Mouse (Mus musculus) liver, embryonic 11.5 days (tissue): ENCODE data around the gene Ier5. TPM values are rescaled to one million over a fixed set of nuclear protein-coding genes. Genes with fewer than 3 reads are reported as not detected.

Experiments
- ATAC-seq: fragments of 200-750 bp; cut with Nextera tagmentation; replicated peaks from 2 replicates; pipeline ENCODE4 v1.8.0; 2017; ENCODE audit warnings: moderate number of reproducible peaks, mild to moderate bottlenecking, moderate TSS enrichment, moderate library complexity; ENCODE audit not compliant: low FRiP score
- DNase-seq: peaks from one replicate; pipeline ENCODE4 v3.0.0-alpha.2; 2017; ENCODE audit warnings: low spot score
- H3K27ac ChIP-seq: fragments of 300-500 bp; sonication (generic); 2 replicates; pipeline ENCODE4 v1.5.1; 2014; ENCODE audit warnings: mild to moderate bottlenecking, low read depth, low read length, control low read depth
- H3K27me3 ChIP-seq: fragments of 300-500 bp; sonication (generic); replicated peaks from 2 replicates; pipeline ENCODE4 v1.6.1; 2014; ENCODE audit warnings: low read length, mixed read lengths; ENCODE audit not compliant: control insufficient read depth, insufficient read depth
- H3K36me3 ChIP-seq: fragments of 300-500 bp; sonication (generic); 2 replicates; pipeline ENCODE4 v1.6.1; 2014; ENCODE audit warnings: mild to moderate bottlenecking, low read length, moderate library complexity, mixed read lengths; ENCODE audit not compliant: control insufficient read depth, insufficient read depth
- H3K4me1 ChIP-seq: fragments of 300-500 bp; sonication (generic); replicated peaks from 2 replicates; pipeline ENCODE4 v1.6.1; 2014; ENCODE audit warnings: low read length, mixed read lengths; ENCODE audit not compliant: control insufficient read depth, insufficient read depth
- H3K4me2 ChIP-seq: fragments of 300-500 bp; sonication (generic); 2 replicates; pipeline ENCODE4 v1.6.1; 2014; ENCODE audit warnings: mild to moderate bottlenecking, control low read depth, moderate library complexity
- H3K4me3 ChIP-seq: fragments of 300-500 bp; sonication (generic); 2 replicates; pipeline ENCODE4 v1.5.1; 2014; ENCODE audit warnings: low read depth, low read length, control low read depth
- H3K9ac ChIP-seq: fragments of 300-500 bp; sonication (generic); 2 replicates; pipeline ENCODE4 v1.6.1; 2014; ENCODE audit warnings: low read depth, low read length, control low read depth
- H3K9me3 ChIP-seq: fragments of 300-500 bp; sonication (generic); 2 replicates; pipeline ENCODE4 v1.6.1; 2016; ENCODE audit warnings: low read length, inconsistent platforms, mixed read lengths; ENCODE audit not compliant: control insufficient read depth
- WGBS: fragments of 180-500 bp; shearing (Covaris S2); extraction: QIAGEN DNeasy Blood & Tissue Kit; methylation state at CpG from one replicate; pipeline ENCODE4 v1.1.7; 2014; 5-methylcytosine and 5-hydroxymethylcytosine counted together
- polyA plus RNA-seq: library from polyadenylated mRNA; unstranded; fragments of >200 nt; fragmentation: Nextera tagmentation; extraction: Ambion mirVana; gene quantifications from 2 replicates; pipeline ENCODE4 v1.2.1, GENCODE M21; 2014

The Ier5 gene
- polyA plus RNA-seq, 1 experiment from 2014 or later: 7.3 TPM

DNA sequence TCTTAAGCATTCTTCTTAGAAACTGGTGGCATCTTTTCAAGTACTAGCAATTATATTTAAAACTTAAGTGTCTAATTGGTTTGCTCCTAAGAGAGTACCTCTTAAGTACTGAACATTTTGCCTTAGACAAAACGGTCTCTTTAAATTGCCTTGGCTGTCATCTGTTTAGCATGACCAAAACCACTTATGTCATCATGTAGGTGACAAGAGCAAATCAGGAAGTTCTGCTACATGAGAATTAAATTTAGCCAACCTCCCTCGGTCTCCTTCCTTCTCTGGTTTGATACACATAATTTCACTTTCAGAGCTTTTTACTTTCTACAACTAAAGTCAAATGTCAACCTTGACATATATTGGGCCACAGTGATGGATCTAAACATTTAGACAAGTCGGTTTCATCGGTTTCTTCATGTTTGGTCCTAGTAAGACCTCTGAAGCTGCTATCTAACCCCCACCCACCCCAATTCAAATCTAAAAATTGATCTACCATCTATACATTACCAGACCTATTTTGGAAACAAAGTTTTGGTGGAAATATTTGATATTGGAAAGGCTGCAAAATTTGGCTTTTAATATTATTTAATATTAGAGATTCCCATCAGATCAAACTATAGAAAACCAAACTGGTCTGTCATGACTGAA is 2.7 kb downstream of the Ier5 start:
- no peak overlapping the region for H3K9ac ChIP-seq

DNA sequence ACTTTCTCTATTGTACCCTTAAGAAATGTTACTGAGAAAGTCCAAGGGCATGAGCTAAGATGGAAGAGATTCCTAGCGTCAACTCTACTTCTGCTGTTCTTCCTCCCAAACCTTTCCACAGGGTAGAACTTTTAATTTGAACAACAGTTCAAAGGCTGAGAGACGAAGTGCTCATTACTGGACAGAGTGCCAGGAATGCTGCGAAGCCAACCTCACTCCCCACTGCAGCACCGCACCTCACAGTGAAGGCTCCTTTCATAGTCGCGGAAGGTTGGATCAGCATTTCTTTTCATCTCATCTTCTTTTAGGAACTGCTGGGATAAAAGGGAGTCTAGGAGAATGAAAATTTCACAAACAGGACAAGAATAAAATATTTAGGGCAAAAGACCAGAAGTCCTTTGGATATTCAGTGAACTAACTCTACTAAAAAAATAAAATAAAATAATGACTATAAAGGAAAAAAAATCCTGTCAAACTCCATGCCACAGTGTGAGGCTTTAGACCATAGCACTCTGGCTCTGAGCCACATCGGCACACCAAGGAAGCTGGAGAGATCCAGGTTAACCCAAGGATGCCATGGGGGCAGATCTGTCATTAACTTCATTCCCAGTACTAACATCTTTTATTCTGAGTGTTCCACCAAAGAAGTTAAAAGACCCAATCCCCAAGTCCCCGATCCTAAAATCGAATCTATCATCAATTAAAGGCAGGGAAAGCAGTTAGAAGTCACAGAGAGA is 5.3 kb downstream of the Ier5 start:
- Histone ChIP-seq H3K4me2 (no peak overlapping the region), H3K36me3 (no peaks in the 10 kb centered on the region), H3K27ac (no peak overlapping the region), H3K4me3 (no peak overlapping the region), H3K9ac (no peak overlapping the region), H3K9me3 (no peaks in the 10 kb centered on the region), H3K27me3 (no peaks in the 10 kb centered on the region), H3K4me1 (peaks cover 25% of the 10 kb centered on the region)
- no peak for DNase-seq
- 78% methylated on average over 9 of the region's 9 CpGs for WGBS
- ATAC-seq: no peak

More for the DNA sequence above, 2.7 kb downstream of the Ier5 start:
- no peak overlapping the region for H3K27ac ChIP-seq
- peak overlapping the region; percentile 87 for H3K4me2 ChIP-seq
- H3K36me3 ChIP-seq: no peaks in the 10 kb centered on the region
- H3K4me3 ChIP-seq: peak overlapping the region; percentile 100
- ATAC-seq (no peak), DNase-seq (no peak)
- no peaks in the 10 kb centered on the region for H3K9me3 ChIP-seq
- peaks cover 23% of the 10 kb centered on the region for H3K4me1 ChIP-seq
- H3K27me3 ChIP-seq: no peaks in the 10 kb centered on the region
- 62% methylated on average over 4 of the region's 4 CpGs for WGBS

DNA sequence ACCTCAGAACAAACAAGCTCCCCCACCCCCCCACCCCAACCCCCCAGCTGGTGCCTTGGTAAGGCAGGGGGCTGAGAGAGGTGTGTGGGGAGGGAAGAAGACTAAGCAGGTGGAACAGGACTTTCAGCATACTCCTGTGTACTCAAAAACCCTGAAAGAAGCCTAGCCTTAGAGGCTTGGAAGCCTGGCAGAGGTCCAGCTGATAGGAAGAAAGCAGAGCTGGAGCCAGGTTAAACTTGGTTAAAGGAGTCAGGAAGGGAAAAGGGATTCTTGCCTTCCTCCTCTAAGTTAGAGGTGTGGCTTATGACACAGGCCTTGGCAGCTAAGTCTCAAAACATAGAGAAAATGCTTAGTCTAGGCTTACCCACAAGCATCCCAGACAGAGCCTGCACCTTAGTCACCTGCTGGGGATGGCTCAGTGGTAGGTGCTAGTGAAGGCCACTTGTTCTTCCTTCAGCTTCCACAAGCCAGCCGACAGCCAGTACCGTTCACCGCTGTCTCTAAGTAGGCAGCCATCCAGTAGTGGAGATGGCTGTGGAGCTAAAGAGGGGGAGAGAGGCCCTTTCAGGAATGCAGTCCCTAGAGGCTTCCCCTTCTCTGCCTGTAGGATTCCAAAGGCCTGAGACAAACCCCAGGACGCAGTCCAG is 6.2 kb downstream of the Ier5 start:
- no peak overlapping the region for H3K4me2 ChIP-seq
- ATAC-seq: no peak

DNA sequence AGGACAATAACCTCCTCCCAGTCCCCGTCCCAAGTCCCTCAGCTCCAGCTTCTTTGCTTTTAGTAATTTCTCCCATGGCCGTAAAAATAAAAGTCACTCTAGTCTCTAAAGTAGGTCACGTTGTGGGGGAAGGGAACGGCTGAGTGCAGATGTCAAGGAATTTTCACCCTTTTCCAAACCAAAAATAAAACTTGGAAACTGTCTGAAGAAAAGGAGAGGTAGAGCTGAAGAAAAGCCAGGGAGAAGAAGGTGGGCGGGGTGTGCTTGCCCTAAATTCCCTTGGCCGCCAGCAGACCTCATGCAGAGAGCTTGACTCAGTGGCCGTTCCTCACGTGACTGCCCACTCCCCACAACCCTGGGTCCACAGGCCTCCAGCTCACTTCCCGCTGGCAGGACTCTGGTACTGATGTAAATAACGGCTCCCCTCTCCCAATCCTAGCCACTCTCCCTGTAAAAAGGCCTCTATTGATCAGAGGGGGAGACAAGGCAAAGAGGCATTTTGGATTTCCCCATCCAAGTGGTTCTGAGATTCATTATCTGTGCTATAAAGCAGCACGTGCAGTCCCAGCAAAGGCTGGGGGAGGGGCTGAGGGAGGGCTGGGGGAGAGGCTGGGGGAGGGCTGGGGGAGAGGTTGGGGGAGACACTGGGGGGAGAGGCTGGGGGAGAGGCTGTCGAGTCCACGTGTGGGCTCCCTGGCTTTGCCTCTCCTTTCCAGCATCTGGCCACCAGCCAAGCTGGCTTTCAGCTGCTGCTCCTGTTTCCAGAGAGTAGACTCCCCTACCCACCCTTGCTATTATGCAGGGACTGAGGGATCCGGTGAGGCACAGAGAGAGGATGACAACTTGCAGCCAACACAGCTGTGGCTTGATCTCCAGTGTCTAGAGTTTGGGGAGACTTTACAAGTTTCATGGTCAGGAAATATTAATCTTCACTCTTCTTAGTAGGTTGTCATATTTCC is 7.3 kb downstream of the Ier5 start:
- Histone ChIP-seq H3K27ac (no peak overlapping the region), H3K4me2 (no peak overlapping the region), H3K4me1 (peaks cover 34% of the 10 kb centered on the region), H3K4me3 (no peak overlapping the region), H3K27me3 (no peaks in the 10 kb centered on the region), H3K36me3 (no peaks in the 10 kb centered on the region), H3K9ac (no peak overlapping the region), H3K9me3 (no peaks in the 10 kb centered on the region)
- WGBS: 35% methylated on average over 14 of the region's 14 CpGs
- ATAC-seq (no peak), DNase-seq (no peak)

More for the DNA sequence above, 6.2 kb downstream of the Ier5 start:
- Histone ChIP-seq H3K4me1 (peaks cover 30% of the 10 kb centered on the region), H3K9me3 (no peaks in the 10 kb centered on the region), H3K27ac (no peak overlapping the region), H3K27me3 (no peaks in the 10 kb centered on the region), H3K9ac (no peak overlapping the region), H3K4me3 (no peak overlapping the region), H3K36me3 (no peaks in the 10 kb centered on the region)
- 53% methylated on average over 4 of the region's 4 CpGs for WGBS
- no peak for DNase-seq

DNA sequence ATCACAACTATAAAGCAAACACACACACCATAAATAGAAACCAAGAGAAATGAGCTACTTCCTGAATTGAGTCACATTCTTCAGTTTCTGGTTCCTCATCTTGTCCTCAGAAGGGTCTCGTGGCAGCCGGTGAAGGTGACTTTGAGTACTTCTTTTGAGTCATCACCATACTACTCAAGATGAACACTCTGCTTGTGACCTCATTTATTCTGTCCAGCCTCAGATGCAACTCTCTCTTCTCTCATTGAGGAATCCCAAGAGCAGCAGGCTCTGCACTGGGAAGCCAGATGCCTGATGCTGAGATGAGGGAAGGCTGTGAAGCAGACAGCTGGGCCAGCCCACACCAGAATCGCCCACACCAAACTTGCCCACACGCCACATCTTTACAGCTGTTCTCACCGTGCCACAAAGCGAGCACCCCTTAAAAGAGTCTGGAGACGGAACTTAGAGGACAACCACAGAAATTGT is 8.0 kb downstream of the Ier5 start:
- 60% methylated on average over 7 of the region's 7 CpGs for WGBS

DNA sequence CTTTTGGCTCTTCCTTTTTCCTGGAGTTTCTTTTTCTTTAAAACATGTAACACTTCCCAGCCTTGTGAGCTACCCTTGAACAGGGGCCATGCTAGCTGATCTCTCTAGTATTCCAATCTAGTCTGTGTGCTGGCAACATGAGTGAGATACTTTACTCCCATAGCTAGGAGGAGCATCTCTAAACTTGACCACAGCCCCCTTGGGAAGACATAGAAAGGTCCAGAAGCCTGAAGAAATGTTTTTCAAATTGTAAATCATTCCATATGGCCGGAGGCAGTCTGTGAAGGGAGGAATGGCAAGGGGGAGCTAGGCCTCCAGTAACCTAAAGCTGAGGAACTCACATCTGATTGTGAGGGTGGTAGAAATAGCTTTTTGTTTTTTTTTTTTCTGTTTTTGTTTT is 8.7 kb downstream of the Ier5 start:
- H3K9me3 ChIP-seq: no peaks in the 10 kb centered on the region
- DNase-seq (no peak), ATAC-seq (no peak)
- H3K4me3 ChIP-seq: no peak overlapping the region
- 58% methylated on average over 1 of the region's 1 CpGs for WGBS
- no peaks in the 10 kb centered on the region for H3K36me3 ChIP-seq
- H3K9ac ChIP-seq: no peak overlapping the region
- H3K4me1 ChIP-seq: peaks cover 42% of the 10 kb centered on the region
- no peak overlapping the region for H3K4me2 ChIP-seq
- H3K27me3 ChIP-seq: 0 out of 2 replicates have a peak, but pooled peaks cover 2% of the 10 kb centered on the region
- no peak overlapping the region for H3K27ac ChIP-seq

More for the DNA sequence above, 8.0 kb downstream of the Ier5 start:
- no peaks in the 10 kb centered on the region for H3K27me3 ChIP-seq
- H3K9me3 ChIP-seq: no peaks in the 10 kb centered on the region
- H3K4me3 ChIP-seq: no peak overlapping the region
- H3K4me2 ChIP-seq: no peak overlapping the region
- no peak overlapping the region for H3K27ac ChIP-seq
- peaks cover 36% of the 10 kb centered on the region for H3K4me1 ChIP-seq
- no peak overlapping the region for H3K9ac ChIP-seq
- ATAC-seq (no peak), DNase-seq (no peak)
- H3K36me3 ChIP-seq: no peaks in the 10 kb centered on the region

DNA sequence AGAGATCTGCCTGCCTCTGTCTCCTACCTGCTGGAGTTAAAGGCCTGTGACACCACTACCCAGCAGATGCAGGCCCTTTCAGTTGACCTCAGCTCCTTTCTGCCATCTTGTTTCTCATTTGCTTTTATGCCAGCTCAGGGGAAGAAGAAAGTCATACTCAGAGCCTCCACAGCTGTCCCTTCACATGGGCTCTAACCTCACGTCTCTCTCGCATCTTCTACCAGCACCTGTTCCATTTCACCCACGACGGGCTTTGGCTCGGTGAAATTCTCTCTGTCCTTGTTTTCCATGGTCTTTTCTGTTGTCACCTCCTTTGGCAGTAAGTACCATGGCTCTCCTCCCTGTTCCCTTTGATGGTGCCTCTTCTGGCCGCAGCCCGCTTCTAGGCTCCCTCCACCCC is 9.1 kb downstream of the Ier5 start:
- ATAC-seq: no peak
- H3K4me3 ChIP-seq: no peak overlapping the region
- no peaks in the 10 kb centered on the region for H3K36me3 ChIP-seq
- H3K4me2 ChIP-seq: no peak overlapping the region
- 87% methylated on average over 7 of the region's 7 CpGs for WGBS
- no peak overlapping the region for H3K9ac ChIP-seq
- H3K27ac ChIP-seq: no peak overlapping the region
- H3K4me1 ChIP-seq: peaks cover 45% of the 10 kb centered on the region
- H3K27me3 ChIP-seq: 0 out of 2 replicates have a peak, but pooled peaks cover 4% of the 10 kb centered on the region
- no peak for DNase-seq
- no peaks in the 10 kb centered on the region for H3K9me3 ChIP-seq
